Mouse (Mus musculus) heart, embryonic 11.5 days (tissue): ENCODE measurements around the gene Gm8180. TPM values are rescaled to one million over a fixed set of nuclear protein-coding genes. Genes with fewer than 3 reads are reported as not detected.
"Not testable (repeated sequence)": the region's sequence is repeated elsewhere in the genome, so short reads cannot be mapped to it uniquely, and the experiment has no call there.

Experiments used
- ATAC-seq: fragments of 200-750 bp; cut with Nextera tagmentation; replicated peaks from 2 replicates; pipeline ENCODE4 v1.8.0; 2017; ENCODE audit warnings: moderate library complexity; ENCODE audit not compliant: insufficient number of reproducible peaks, low FRiP score, low TSS enrichment
- H3K27ac ChIP-seq: fragments of 300-500 bp; sonication (generic); 2 replicates; pipeline ENCODE4 v1.5.1; 2014; ENCODE audit warnings: mild to moderate bottlenecking, low read depth, low read length
- H3K27me3 ChIP-seq: fragments of 300-500 bp; sonication (generic); 2 replicates; pipeline ENCODE4 v1.6.1; 2014; ENCODE audit warnings: mild to moderate bottlenecking, low read length, mixed read lengths; ENCODE audit not compliant: control insufficient read depth, insufficient read depth
- H3K36me3 ChIP-seq: fragments of 300-500 bp; sonication (generic); 2 replicates; pipeline ENCODE4 v1.6.1; 2014; ENCODE audit warnings: mild to moderate bottlenecking, low read length, moderate library complexity, mixed read lengths; ENCODE audit not compliant: control insufficient read depth, insufficient read depth
- H3K4me1 ChIP-seq: fragments of 300-500 bp; sonication (generic); 2 replicates; pipeline ENCODE4 v1.6.1; 2014; ENCODE audit warnings: low read length; ENCODE audit not compliant: control insufficient read depth, insufficient read depth
- H3K4me2 ChIP-seq: fragments of 300-500 bp; sonication (generic); 2 replicates; pipeline ENCODE4 v1.6.1; 2014; ENCODE audit warnings: mild to moderate bottlenecking, moderate library complexity
- H3K4me3 ChIP-seq: fragments of 300-500 bp; sonication (generic); 2 replicates; pipeline ENCODE4 v1.5.1; 2014; ENCODE audit warnings: low read depth, low read length
- H3K9ac ChIP-seq: fragments of 300-500 bp; sonication (generic); 2 replicates; pipeline ENCODE4 v1.6.1; 2014; ENCODE audit warnings: mild to moderate bottlenecking, low read depth, low read length, moderate library complexity
- H3K9me3 ChIP-seq: fragments of 300-500 bp; sonication (generic); replicated peaks from 2 replicates; pipeline ENCODE4 v1.6.1; 2016; ENCODE audit warnings: low read length; ENCODE audit not compliant: control insufficient read depth
- WGBS: fragments of 180-500 bp; shearing (Covaris S2); extraction: QIAGEN DNeasy Blood & Tissue Kit; methylation state at CpG from one replicate; pipeline ENCODE4 v1.1.7; 2014; ENCODE audit not compliant: insufficient replicate concordance; 5-methylcytosine and 5-hydroxymethylcytosine counted together
- polyA plus RNA-seq: library from polyadenylated mRNA; unstranded; fragments of >200 nt; fragmentation: Nextera tagmentation; extraction: Ambion mirVana; gene quantifications from 2 replicates; pipeline ENCODE4 v1.2.1, GENCODE M21; 2014

The Gm8180 gene
- polyA plus RNA-seq, 1 experiment from 2014 or later, result not detected

DNA sequence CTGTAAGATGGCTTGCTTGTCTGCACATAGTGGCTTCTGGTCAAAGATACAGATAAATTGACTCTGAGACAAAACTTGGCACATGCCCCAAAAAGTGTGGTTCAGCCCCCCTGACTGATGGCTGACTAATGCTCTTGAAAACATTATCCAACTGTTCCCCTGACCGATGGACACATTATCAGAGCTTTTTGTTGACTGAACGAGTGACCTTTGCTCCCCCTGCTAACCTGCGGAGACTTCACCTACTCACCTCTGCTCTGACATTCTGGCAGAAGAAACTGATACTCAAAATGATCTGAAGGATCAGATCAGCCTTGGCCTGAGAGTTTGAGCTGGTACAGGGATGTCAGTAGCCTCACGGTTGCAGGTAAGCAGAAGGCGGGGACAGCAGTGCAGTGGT lies 9.3 kb upstream of the Gm8180 start:
- H3K9ac ChIP-seq, result not testable (repeated sequence)

GRCm38 (mm10) chr14:43747566-43747965 lies 37.0 kb downstream of the Gm8180 start, which contains the start of gene Gm6526:
Gene Gm6526, plus strand, starts transcription at chr14:43747866.
- not testable (repeated sequence) for H3K9me3 ChIP-seq, ATAC-seq, H3K36me3 ChIP-seq, H3K4me2 ChIP-seq, H3K4me3 ChIP-seq, H3K27me3 ChIP-seq, H3K27ac ChIP-seq, H3K4me1 ChIP-seq, H3K9ac ChIP-seq
- WGBS, result 73% methylated on average over 4 of the region's 4 CpGs

More for the DNA sequence above, 9.3 kb upstream of the Gm8180 start:
- H3K27ac ChIP-seq, H3K36me3 ChIP-seq, H3K9me3 ChIP-seq, ATAC-seq, H3K4me1 ChIP-seq, H3K27me3 ChIP-seq, H3K4me2 ChIP-seq, H3K4me3 ChIP-seq: not testable (repeated sequence)
- 55% methylated on average over 5 of the region's 5 CpGs for WGBS

Other genes with a start within 250 kb of the Gm8180 start
- gene Gm5799, start 241.2 kb downstream of the Gm8180 start, polyA plus RNA-seq, result not detected in 2 replicates
- not detected in 2 replicates for gene Gm17654, start 205.6 kb downstream of the Gm8180 start, polyA plus RNA-seq
- gene Gm10375, start 176.7 kb downstream of the Gm8180 start, polyA plus RNA-seq, result not detected in 2 replicates
- gene Gm8165, start 107.5 kb downstream of the Gm8180 start, polyA plus RNA-seq, result not detected in 2 replicates
- 1.2 TPM in 2 replicates for gene Gm7324, start 86.9 kb downstream of the Gm8180 start, polyA plus RNA-seq
- not detected in 2 replicates for gene Gm16506, start 57.3 kb downstream of the Gm8180 start, polyA plus RNA-seq
- not detected in 2 replicates for gene Gm6526, start 36.9 kb downstream of the Gm8180 start, polyA plus RNA-seq
- gene Ear1, start 90.8 kb upstream of the Gm8180 start, polyA plus RNA-seq, result not detected in 2 replicates
- gene Ear10, start 138.8 kb upstream of the Gm8180 start, polyA plus RNA-seq, result not detected in 2 replicates
- gene Gm8113, start 140.6 kb upstream of the Gm8180 start, polyA plus RNA-seq, result 27.4 and 27.7 TPM in 2 replicates
- gene Ang5, start 172.3 kb upstream of the Gm8180 start, polyA plus RNA-seq, result not detected in 2 replicates
- not detected in 2 replicates for gene Ang6, start 217.5 kb upstream of the Gm8180 start, polyA plus RNA-seq